Mouse (Mus musculus) brain, embryonic 14.5 days (tissue): ENCODE data around the gene Midn.

Experiments used
- CTCF ChIP-seq: fragments of 200-500 bp; IDR thresholded peaks from 2 replicates; pipeline ENCODE4 v1.5.1; 2012; ENCODE audit warnings: inconsistent platforms, mild to moderate bottlenecking, moderate library complexity, borderline replicate concordance; ENCODE audit not compliant: insufficient read depth, insufficient read length; ENCODE audit errors: extremely low read depth
- POLR2A ChIP-seq: fragments of 200-500 bp; IDR thresholded peaks from 2 replicates; pipeline ENCODE4 v1.6.1; 2012; ENCODE audit warnings: mild to moderate bottlenecking, inconsistent platforms, borderline replicate concordance; ENCODE audit not compliant: poor library complexity, insufficient read depth, insufficient read length, severe bottlenecking; ENCODE audit errors: extremely low read depth

DNA sequence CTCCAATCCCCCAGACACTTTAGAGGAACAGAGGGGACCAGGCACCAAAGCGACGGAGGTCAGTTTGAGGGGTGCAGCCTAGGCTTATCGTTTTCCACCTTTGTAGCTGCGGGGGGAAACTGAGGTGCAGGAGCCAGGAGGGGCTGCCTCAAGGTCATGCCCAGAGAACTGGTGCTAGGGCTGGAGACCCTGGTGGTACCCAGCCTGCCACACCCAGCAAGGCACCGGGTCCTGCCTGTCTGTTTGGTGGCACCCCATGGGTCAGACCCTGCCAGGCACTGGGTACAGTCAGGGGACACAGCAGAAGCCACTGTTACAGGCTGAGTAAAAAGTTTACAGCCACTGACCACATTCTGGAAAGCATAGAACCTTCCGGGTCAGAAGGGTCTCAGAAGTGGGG lies 32.2 kb downstream of the Midn start:
- TF ChIP-seq POLR2A (no peak), CTCF (no peak)
